Mouse (Mus musculus): ENCODE data around the gene Ppil6.

Gene Ppil6

DNA sequence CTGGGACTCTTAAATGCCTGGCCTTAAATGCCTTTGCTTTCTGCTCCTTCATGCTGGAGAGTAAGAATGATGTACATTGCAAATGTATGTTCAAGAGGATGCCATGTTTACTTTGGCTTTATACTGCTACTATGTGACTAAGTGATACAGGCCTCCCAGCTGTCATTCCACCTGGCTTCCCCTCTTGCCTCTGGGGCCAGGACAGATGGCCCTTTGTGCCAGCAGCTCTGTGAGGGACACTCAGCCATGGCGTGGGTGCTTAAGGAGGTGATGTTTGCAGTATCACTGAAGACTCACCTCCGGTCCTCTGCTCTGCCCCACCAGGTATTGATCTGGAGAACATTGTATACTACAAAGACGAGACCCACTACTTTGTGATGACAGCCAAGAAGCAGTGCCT is 10.3 kb upstream of the Ppil6 start:
- no peak for DNase-seq

GRCm38 (mm10) chr10:41480938-41481880 is 9.0 kb upstream of the Ppil6 start:
- DNase-seq: no peak

GRCm38 (mm10) chr10:41482446-41482845 is 7.8 kb upstream of the Ppil6 start:
- DNase-seq: peak; percentile 31 to 34

DNA sequence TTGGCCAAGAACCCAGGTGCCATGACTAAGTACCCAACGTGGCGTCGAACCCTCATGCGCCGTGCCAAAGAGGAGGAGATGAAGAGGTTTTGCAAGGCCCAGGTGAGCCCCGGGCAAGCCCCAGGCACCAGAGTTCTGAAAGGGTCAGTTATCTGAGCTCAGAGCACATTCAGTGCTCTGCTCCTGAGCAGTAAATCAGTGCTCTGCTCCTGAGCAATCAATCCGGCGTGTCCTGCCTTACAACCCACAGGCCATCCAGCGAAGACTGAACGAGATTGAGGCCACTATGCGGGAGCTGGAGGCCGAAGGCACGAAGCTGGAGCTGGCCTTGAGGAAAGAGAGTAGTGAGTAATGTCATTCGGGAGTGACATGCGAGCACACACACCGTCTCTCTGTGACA is 4.5 kb upstream of the Ppil6 start:
- DNase-seq: no peak

DNA sequence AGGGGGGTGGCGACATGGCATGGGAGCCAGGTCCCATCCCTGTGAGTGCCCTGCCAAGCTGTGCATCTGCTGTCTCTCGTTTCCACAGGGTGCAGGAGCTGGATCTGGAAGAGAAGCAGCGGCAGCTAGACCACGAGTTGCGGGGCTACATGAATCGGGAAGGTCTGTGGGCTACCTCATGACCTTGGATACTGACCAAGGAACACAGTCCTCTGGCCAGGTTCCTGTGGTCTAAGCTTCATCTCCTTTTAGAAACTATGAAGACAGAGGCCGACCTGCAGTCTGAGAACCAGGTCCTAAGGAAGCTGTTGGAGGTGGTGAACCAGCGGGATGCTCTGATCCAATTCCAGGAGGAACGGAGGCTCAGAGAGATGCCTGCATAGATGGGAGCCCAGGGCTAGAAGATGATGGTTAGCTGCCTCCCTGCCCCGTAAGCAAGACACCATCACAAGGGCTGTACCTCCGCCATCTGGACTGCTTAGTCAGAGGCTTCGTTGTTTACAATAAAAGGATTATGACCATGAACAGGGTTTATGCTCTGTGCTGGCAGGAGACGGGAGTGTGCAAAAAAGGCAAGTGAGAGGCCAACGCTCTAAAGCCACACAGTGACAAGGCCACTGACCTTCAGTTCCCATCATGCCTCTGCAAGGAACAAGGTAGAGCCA is 3.6 kb upstream of the Ppil6 start:
- DNase-seq: no peak

- DNase-seq: no peak
These were observed 1.4 kb upstream of the Ppil6 start for GRCm38 (mm10) chr10:41488877-41489276.

DNA sequence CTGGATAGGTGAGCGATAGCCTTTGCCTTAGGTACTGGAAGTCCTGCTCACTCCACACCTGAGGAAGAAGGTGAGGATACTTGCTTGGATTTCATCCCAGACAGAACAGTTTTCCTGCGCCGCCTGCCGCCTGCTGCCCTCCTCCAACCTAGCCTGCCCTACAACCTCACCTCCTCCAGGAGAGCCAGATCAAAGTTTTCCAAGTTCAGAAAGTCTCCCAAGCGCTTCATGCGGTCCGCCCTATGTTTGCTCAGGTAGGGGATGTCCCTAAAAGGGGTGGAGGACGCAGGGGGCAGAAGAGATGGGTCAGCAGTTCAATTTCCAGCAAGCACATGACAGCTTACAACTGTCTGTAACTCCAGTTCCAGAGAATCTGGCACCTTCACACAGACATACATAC is 945 bp upstream of the Ppil6 start:
- no peak for DNase-seq

DNA sequence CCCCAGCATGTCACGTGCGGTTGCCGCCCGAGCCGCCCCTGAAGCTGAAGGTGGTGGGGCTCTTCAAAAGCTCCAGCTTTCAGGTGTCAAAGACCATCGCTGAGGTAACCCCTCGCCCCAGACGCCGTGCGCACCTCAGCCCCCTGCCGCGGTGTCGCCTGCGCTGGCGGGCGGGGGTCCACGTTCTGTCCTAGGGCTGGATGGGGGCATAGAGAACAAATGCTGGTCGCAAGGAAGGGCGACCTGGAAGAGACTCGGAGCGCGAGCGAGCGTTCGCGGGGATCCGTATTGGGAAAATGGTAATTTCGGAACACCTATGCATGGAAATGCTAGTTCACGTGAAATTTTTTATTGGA is 257 bp downstream of the Ppil6 start:
- DNase-seq: no peak

- no peak for DNase-seq
These were observed 872 bp downstream of the Ppil6 start for GRCm38 (mm10) chr10:41491111-41491510.

DNA sequence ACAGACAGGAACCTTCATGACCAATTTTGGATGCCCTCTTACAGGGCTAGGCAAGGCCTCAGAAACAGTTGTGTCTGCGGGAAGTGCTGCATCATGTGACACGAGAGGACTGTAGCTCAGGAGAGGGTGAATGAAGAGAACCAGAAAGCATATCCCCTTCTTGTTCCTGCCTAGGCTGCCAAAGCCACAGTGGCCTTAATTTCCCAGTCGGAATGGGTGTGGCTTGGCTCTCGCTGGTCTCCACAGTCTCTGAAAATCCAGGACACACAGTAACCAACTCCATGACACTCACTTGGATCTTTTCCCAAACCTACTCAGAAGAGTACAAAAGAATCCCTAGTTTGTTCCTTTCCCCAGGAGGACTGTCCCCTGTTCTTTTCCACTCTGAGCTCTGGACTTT is 10.7 kb downstream of the Ppil6 start:
- DNase-seq: no peak

- DNase-seq: no peak
These were observed 14.8 kb downstream of the Ppil6 start for GRCm38 (mm10) chr10:41504996-41505395.

GRCm38 (mm10) chr10:41505446-41505845 is 15.2 kb downstream of the Ppil6 start:
- DNase-seq: peak; percentile 69 to 76

- no peak for DNase-seq
These were observed 18.9 kb downstream of the Ppil6 start for GRCm38 (mm10) chr10:41509160-41509559.

- DNase-seq: no peak
These were observed 24.1 kb downstream of the Ppil6 start for GRCm38 (mm10) chr10:41514301-41514700.

DNA sequence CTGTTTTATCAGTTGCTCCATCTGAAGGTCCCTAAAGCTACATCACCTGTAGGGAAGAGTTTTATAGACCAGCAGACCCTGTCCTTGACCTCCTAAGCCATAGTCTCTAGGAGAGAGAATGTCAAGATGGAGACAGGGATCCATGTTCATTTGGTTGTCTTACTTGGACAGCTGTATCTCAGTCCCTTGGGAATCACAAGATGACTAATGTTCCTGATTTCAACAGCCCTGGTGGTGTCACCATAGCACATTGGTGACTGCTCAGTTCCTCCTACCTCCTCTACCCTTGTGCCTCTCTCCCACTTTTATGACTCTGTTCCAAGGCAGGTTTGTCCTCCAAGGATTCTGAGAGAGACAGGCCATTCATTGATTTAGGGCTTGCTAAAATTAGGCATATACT is 24.7 kb downstream of the Ppil6 start:
- no peak for DNase-seq

DNA sequence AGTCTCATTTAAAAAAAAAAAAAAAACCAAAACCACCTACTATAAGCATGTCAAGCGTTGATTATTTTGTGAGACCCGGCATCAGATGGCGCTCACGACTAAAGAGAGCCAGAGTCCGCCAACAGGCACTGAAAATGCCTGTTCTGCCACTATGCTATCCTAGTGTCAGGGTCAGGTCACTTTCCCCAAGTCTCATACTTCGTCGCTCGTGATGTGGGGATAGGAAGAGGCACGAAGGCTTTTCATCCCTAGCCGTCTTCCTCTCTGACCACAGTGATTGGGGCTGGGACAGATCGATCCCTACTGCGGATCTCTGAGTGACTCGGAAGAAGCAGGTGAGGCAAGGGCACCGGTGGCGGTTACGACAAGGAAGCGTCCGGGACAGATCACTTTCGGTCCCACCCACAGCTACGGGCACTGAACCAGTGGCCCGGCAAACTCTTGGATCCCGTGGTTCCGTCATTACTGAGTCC is 28.3 kb downstream of the Ppil6 start:
- DNase-seq: peak; percentile 72 to 74

DNA sequence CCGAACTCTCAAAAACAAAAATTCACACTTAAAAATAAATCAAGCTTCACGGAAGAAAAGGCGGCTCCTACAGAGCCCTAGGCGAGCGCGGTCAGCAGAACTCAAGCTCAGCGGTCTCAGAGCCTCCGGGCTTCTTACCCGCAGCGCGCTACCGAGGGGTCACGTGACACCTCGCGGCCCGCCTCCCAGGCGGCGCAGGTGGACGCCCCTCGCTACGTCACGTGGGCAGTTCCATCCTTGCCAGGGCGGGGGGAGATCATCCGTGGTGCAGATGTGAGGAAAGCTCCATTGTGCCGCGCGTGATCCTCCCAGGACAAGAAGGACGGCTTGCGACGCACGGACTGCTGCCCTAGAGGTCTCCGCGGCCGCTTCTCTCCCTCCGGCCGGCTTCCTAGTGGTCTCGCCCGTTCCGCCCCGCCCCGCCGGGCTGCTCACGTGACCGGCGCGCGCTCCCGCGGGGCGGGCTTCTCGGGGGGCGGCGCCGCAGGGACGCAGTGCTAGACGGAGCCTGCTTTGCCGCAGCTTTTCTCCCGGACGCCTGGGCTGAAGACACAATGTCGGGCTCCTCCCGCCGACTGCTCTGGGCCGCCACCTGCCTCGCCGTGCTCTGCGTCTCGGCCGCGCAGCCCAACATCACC is 28.9 kb downstream of the Ppil6 start, which contains the start of gene Cd164:
Cd164 (plus strand) TSS at position 434 of the 638 bp plus-strand sequence.
- peak; percentile 91 to 92 for DNase-seq

DNA sequence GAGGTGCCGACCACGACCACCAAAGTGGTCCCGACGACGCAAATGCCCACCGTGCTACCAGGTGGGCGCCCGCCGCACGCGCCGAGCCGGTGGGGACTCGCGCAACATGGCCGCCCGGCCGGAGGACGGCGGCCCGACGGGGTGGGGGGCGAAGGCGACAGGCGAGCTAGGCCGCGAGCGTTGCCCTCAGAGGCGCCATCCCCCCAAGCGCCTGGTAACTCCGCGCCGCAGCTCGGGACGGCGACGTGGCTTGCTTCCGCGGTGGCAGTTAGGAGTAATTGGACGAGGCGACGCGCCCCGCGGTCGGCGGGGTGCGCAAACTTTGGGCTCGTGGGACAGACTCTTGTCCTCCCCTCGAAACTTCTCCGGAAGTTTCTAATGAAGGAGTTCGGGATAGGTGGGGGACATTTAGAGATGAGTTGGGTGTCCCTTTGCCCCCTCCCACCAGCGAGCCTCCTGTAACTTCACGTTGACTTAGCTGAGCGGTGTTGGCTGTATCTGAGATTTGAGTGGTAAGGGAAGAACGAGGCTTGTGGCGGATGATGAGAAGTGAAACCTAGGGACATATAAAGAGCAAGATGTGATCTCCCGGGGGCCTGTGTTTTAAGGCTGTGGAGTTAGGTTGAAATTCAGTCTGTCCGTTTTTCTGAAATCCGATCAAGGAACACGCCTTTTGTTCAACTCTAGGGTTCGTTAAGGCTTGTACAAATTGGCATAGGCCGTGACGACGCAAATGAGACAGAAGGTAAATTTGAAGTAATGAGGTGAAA is 29.6 kb downstream of the Ppil6 start:
- DNase-seq: peak; percentile 43 to 45

GRCm38 (mm10) chr10:41520410-41520673 is 30.1 kb downstream of the Ppil6 start:
- no peak for DNase-seq

GRCm38 (mm10) chr10:41523386-41523785 is 33.1 kb downstream of the Ppil6 start:
- DNase-seq: no peak

- no peak for DNase-seq
These were observed 35.5 kb downstream of the Ppil6 start for GRCm38 (mm10) chr10:41525696-41526095.

DNA sequence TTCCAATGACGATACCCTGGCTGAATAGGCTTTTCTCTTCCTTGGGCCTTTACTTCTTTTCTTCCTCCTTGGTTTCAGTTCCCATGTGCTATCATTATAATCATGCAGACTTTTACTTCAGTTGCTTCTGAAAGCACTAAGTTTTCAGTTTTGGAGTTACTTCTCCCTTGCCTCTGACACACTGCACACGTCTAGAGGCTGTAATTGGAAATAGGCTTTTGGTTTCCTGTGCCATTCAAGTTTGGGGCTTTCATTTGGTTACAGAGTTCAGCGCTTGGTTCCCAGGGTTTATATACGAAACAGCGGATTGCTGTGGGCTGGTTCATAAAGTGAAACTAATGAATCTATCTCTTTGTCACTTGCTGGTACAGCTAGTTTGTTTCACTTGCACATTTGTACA is 39.7 kb downstream of the Ppil6 start:
- no peak for DNase-seq

GRCm38 (mm10) chr10:41535991-41536390 is 45.8 kb downstream of the Ppil6 start:
- no peak for DNase-seq

All from cerebellum, postnatal 36 days (tissue).